Mouse (Mus musculus) bone marrow macrophage, adult 2 months (primary cell): ENCODE results near the gene Gsg1.

Experiments used
- CTCF ChIP-seq: IDR thresholded peaks from 2 replicates; pipeline ENCODE4 v1.5.1; 2012; ENCODE audit warnings: low read depth, mild to moderate bottlenecking, low read length, moderate library complexity
- POLR2A ChIP-seq: IDR thresholded peaks from 2 replicates; pipeline ENCODE4 v1.6.1; 2012; ENCODE audit warnings: mild to moderate bottlenecking, low read depth, low read length, borderline replicate concordance

DNA sequence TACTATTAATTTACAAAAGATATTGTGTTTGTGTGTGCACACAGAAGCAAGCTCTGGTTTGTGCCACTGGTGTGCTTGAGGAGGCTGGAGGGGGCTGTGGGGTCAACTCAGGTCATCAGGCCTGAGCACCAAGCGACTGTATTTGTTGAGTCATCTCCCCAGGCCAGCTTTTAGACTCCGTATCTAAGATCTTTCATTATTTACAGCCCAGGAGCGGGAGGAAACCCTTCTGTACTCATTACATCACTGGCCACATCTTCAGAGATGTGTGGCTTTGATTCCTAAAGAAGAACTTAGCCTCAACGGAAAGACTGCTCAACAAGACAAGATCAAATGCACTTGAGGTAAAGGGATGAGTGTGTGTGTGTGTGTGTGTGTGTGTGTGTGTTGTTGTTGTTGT is 65.5 kb downstream of the Gsg1 start:
- TF ChIP-seq POLR2A (no peak), CTCF (0 out of 2 replicates have a peak, but pooled peaks have one; percentile 18)
